Mouse (Mus musculus): ENCODE data around the gene Dnajb2.

The Dnajb2 gene

GRCm38 (mm10) chr1:75236117-75237050 lies at the start of gene Dnajb2:
Gene Dnajb2 (plus strand): TSS chr1:75236406.
- in situ Hi-C loops (cut with MseI, MboI): no loop called here

- in situ Hi-C loops (cut with MseI, MboI): no loop called here
Observed at GRCm38 (mm10) chr1:75187126-75187525, 49.1 kb upstream of the Dnajb2 start.

GRCm38 (mm10) chr1:75187914-75188483 lies 48.2 kb upstream of the Dnajb2 start:
- in situ Hi-C loops (cut with MseI, MboI): no loop called here

- in situ Hi-C loops (cut with MseI, MboI): no loop called here
Observed at GRCm38 (mm10) chr1:75190577-75190976, 45.6 kb upstream of the Dnajb2 start.

- in situ Hi-C loops (cut with MseI, MboI): no loop called here
Observed at GRCm38 (mm10) chr1:75191258-75191621, 45.0 kb upstream of the Dnajb2 start.

GRCm38 (mm10) chr1:75191622-75192402 lies 44.4 kb upstream of the Dnajb2 start, which contains the start of the genes Ankzf1 and Atg9a:
Gene Ankzf1 (plus strand): TSS chr1:75192151.
Gene Atg9a (minus strand): TSS chr1:75192196.
- in situ Hi-C loops (cut with MseI, MboI): no loop called here

- in situ Hi-C loops (cut with MseI, MboI): no loop called here
Observed at GRCm38 (mm10) chr1:75192452-75192851, 43.8 kb upstream of the Dnajb2 start.

- in situ Hi-C loops (cut with MseI, MboI): no loop called here
Observed at GRCm38 (mm10) chr1:75201236-75201635, 35.0 kb upstream of the Dnajb2 start.

- in situ Hi-C loops (cut with MseI, MboI): no loop called here
Observed at GRCm38 (mm10) chr1:75208967-75209678, 27.1 kb upstream of the Dnajb2 start.

GRCm38 (mm10) chr1:75210136-75211087 lies 25.8 kb upstream of the Dnajb2 start, which contains the start of the genes Glb1l and Stk16:
Gene Glb1l (minus strand): TSS chr1:75210813.
Gene Stk16 (plus strand): TSS chr1:75210838.
- in situ Hi-C loops (cut with MseI, MboI): no loop called here

GRCm38 (mm10) chr1:75211141-75211708 lies 25.0 kb upstream of the Dnajb2 start:
- in situ Hi-C loops (cut with MseI, MboI): no loop called here

GRCm38 (mm10) chr1:75212542-75212941 lies 23.7 kb upstream of the Dnajb2 start:
- in situ Hi-C loops (cut with MseI, MboI): no loop called here

GRCm38 (mm10) chr1:75213096-75213495 lies 23.1 kb upstream of the Dnajb2 start:
- in situ Hi-C loops (cut with MseI, MboI): no loop called here

GRCm38 (mm10) chr1:75214442-75214841 lies 21.8 kb upstream of the Dnajb2 start:
- in situ Hi-C loops (cut with MseI, MboI): no loop called here

GRCm38 (mm10) chr1:75214886-75215285 lies 21.3 kb upstream of the Dnajb2 start:
- in situ Hi-C loops (cut with MseI, MboI): no loop called here

- in situ Hi-C loops (cut with MseI, MboI): no loop called here
Observed at GRCm38 (mm10) chr1:75215785-75216184, 20.4 kb upstream of the Dnajb2 start.

GRCm38 (mm10) chr1:75216797-75217585 lies 19.2 kb upstream of the Dnajb2 start:
- in situ Hi-C loops (cut with MseI, MboI): no loop called here

- in situ Hi-C loops (cut with MseI, MboI): no loop called here
Observed at GRCm38 (mm10) chr1:75217893-75218226, 18.3 kb upstream of the Dnajb2 start.
